Mouse (Mus musculus) hindbrain, embryonic 15.5 days (tissue): ENCODE results near the gene Dync1h1. TPM values are rescaled to one million over a fixed set of nuclear protein-coding genes. Genes with fewer than 3 reads are reported as not detected.

Source experiments
- ATAC-seq: fragments of 200-750 bp; cut with Nextera tagmentation; 2 replicates; pipeline ENCODE4 v1.8.0; 2017; ENCODE audit warnings: low read depth, moderate number of reproducible peaks, moderate TSS enrichment; ENCODE audit not compliant: low FRiP score
- H3K27ac ChIP-seq: fragments of 300-500 bp; sonication (generic); replicated peaks from 2 replicates; pipeline ENCODE4 v1.5.1; 2015; ENCODE audit warnings: mild to moderate bottlenecking, inconsistent platforms
- H3K27me3 ChIP-seq: fragments of 300-500 bp; sonication (generic); 2 replicates; pipeline ENCODE4 v1.6.1; 2015; ENCODE audit warnings: control low read depth, inconsistent platforms
- H3K36me3 ChIP-seq: fragments of 300-500 bp; sonication (generic); 2 replicates; pipeline ENCODE4 v1.6.1; 2015; ENCODE audit warnings: control low read depth, inconsistent platforms
- H3K4me1 ChIP-seq: fragments of 300-500 bp; sonication (generic); replicated peaks from 2 replicates; pipeline ENCODE4 v1.6.1; 2015; ENCODE audit warnings: control low read depth, inconsistent platforms
- H3K4me2 ChIP-seq: fragments of 300-500 bp; sonication (generic); 2 replicates; pipeline ENCODE4 v1.6.1; 2015; ENCODE audit warnings: moderate library complexity, mild to moderate bottlenecking, inconsistent platforms
- H3K4me3 ChIP-seq: fragments of 300-500 bp; sonication (generic); 2 replicates; pipeline ENCODE4 v1.5.1; 2015; ENCODE audit warnings: mild to moderate bottlenecking, inconsistent platforms
- H3K9ac ChIP-seq: fragments of 300-500 bp; sonication (generic); 2 replicates; pipeline ENCODE4 v1.6.1; 2015; ENCODE audit warnings: inconsistent platforms
- H3K9me3 ChIP-seq: fragments of 300-500 bp; sonication (generic); 2 replicates; pipeline ENCODE4 v1.6.1; 2016; ENCODE audit warnings: control low read depth, inconsistent platforms
- WGBS: fragments of 180-500 bp; shearing (Covaris S2); methylation state at CpG from one replicate; pipeline ENCODE4 v1.1.7; 2015; 5-methylcytosine and 5-hydroxymethylcytosine counted together
- polyA plus RNA-seq: library from polyadenylated mRNA; unstranded; fragments of >200 nt; fragmentation: Nextera tagmentation; extraction: Ambion mirVana; gene quantifications from 2 replicates; pipeline ENCODE4 v1.2.1, GENCODE M21; 2015

The Dync1h1 gene
- polyA plus RNA-seq, result 88.1 and 92.9 TPM in 2 replicates

- no peaks in the 10 kb centered on the region for H3K36me3 ChIP-seq
- under 1% methylated on average over 105 of the region's 105 CpGs for WGBS
- peak; percentile 94 for ATAC-seq
Measured at GRCm38 (mm10) chr12:110601241-110602218, at the start of gene Dync1h1. Gene Dync1h1, plus strand, starts transcription at chr12:110601452.

GRCm38 (mm10) chr12:110552113-110552512 lies 49.1 kb upstream of the Dync1h1 start:
- no peak overlapping the region for H3K27ac ChIP-seq
- H3K4me3 ChIP-seq, result no peak overlapping the region
- ATAC-seq, result no peak
- no peaks in the 10 kb centered on the region for H3K9me3 ChIP-seq
- peaks cover 67% of the 10 kb centered on the region for H3K36me3 ChIP-seq
- no peak overlapping the region for H3K9ac ChIP-seq
- no peak overlapping the region for H3K4me2 ChIP-seq
- no peaks in the 10 kb centered on the region for H3K4me1 ChIP-seq
- WGBS, result 91% methylated on average over 13 of the region's 13 CpGs
- H3K27me3 ChIP-seq, result no peaks in the 10 kb centered on the region

More at GRCm38 (mm10) chr12:110601241-110602218, at the start of gene Dync1h1:
- Histone ChIP-seq H3K9me3 (no peaks in the 10 kb centered on the region), H3K9ac (peak within 1 kb of the TSS; percentile 80), H3K27ac (peak within 1 kb of the TSS; percentile 94), H3K4me1 (peaks cover 58% of the 10 kb centered on the region), H3K27me3 (no peaks in the 10 kb centered on the region), H3K4me3 (peak within 1 kb of the TSS; percentile 63), H3K4me2 (peak within 1 kb of the TSS; percentile 80)

GRCm38 (mm10) chr12:110553362-110553761 lies 47.9 kb upstream of the Dync1h1 start:
- H3K9me3 ChIP-seq, result no peaks in the 10 kb centered on the region
- peaks cover 77% of the 10 kb centered on the region for H3K36me3 ChIP-seq
- H3K4me3 ChIP-seq, result no peak overlapping the region
- no peak for ATAC-seq
- 95% methylated on average over 5 of the region's 5 CpGs for WGBS
- H3K27me3 ChIP-seq, result no peaks in the 10 kb centered on the region
- no peak overlapping the region for H3K9ac ChIP-seq
- H3K4me2 ChIP-seq, result no peak overlapping the region
- H3K27ac ChIP-seq, result no peak overlapping the region
- no peaks in the 10 kb centered on the region for H3K4me1 ChIP-seq

GRCm38 (mm10) chr12:110555536-110556240 lies 45.6 kb upstream of the Dync1h1 start:
- ATAC-seq, result no peak
- H3K4me3 ChIP-seq, result no peak overlapping the region
- no peak overlapping the region for H3K27ac ChIP-seq
- WGBS, result 91% methylated on average over 21 of the region's 21 CpGs
- H3K4me1 ChIP-seq, result no peaks in the 10 kb centered on the region
- H3K9me3 ChIP-seq, result no peaks in the 10 kb centered on the region
- no peaks in the 10 kb centered on the region for H3K27me3 ChIP-seq
- no peak overlapping the region for H3K4me2 ChIP-seq
- H3K9ac ChIP-seq, result no peak overlapping the region
- H3K36me3 ChIP-seq, result peaks cover 75% of the 10 kb centered on the region

GRCm38 (mm10) chr12:110556861-110557628 lies 44.2 kb upstream of the Dync1h1 start:
- Histone ChIP-seq H3K27me3 (no peaks in the 10 kb centered on the region), H3K9ac (no peak overlapping the region), H3K4me2 (no peak overlapping the region), H3K4me1 (no peaks in the 10 kb centered on the region), H3K4me3 (no peak overlapping the region), H3K27ac (no peak overlapping the region), H3K36me3 (peaks cover 71% of the 10 kb centered on the region), H3K9me3 (no peaks in the 10 kb centered on the region)
- ATAC-seq, result no peak
- 80% methylated on average over 18 of the region's 18 CpGs for WGBS

- no peaks in the 10 kb centered on the region for H3K27me3 ChIP-seq
- ATAC-seq, result no peak
- no peak overlapping the region for H3K4me3 ChIP-seq
- WGBS, result 98% methylated on average over 7 of the region's 7 CpGs
- no peaks in the 10 kb centered on the region for H3K9me3 ChIP-seq
- H3K4me2 ChIP-seq, result no peak overlapping the region
- H3K9ac ChIP-seq, result no peak overlapping the region
- H3K27ac ChIP-seq, result no peak overlapping the region
- no peaks in the 10 kb centered on the region for H3K4me1 ChIP-seq
- peaks cover 70% of the 10 kb centered on the region for H3K36me3 ChIP-seq
Measured at GRCm38 (mm10) chr12:110558175-110558574, 43.1 kb upstream of the Dync1h1 start.

- Histone ChIP-seq H3K9me3 (no peaks in the 10 kb centered on the region), H3K4me3 (no peak overlapping the region), H3K4me2 (no peak overlapping the region), H3K4me1 (no peaks in the 10 kb centered on the region), H3K27ac (no peak overlapping the region), H3K27me3 (no peaks in the 10 kb centered on the region), H3K9ac (no peak overlapping the region), H3K36me3 (peaks cover 44% of the 10 kb centered on the region)
- WGBS, result 88% methylated on average over 11 of the region's 11 CpGs
- ATAC-seq, result peak; percentile 38; the same call in 1 of the 2 replicates
Measured at GRCm38 (mm10) chr12:110563383-110563782, 37.9 kb upstream of the Dync1h1 start.

GRCm38 (mm10) chr12:110564848-110565247 lies 36.4 kb upstream of the Dync1h1 start:
- Histone ChIP-seq H3K27me3 (no peaks in the 10 kb centered on the region), H3K36me3 (peaks cover 50% of the 10 kb centered on the region), H3K9ac (no peak overlapping the region), H3K9me3 (no peaks in the 10 kb centered on the region), H3K4me2 (no peak overlapping the region), H3K4me1 (no peaks in the 10 kb centered on the region), H3K4me3 (no peak overlapping the region), H3K27ac (no peak overlapping the region)
- no peak for ATAC-seq
- 94% methylated on average over 11 of the region's 11 CpGs for WGBS

- WGBS, result 91% methylated on average over 9 of the region's 9 CpGs
- Histone ChIP-seq H3K27ac (no peak overlapping the region), H3K4me2 (no peak overlapping the region), H3K9me3 (no peaks in the 10 kb centered on the region), H3K27me3 (no peaks in the 10 kb centered on the region), H3K36me3 (peaks cover 59% of the 10 kb centered on the region), H3K4me1 (no peaks in the 10 kb centered on the region), H3K9ac (no peak overlapping the region), H3K4me3 (no peak overlapping the region)
- no peak for ATAC-seq
Measured at GRCm38 (mm10) chr12:110566366-110566765, 34.9 kb upstream of the Dync1h1 start.

- H3K36me3 ChIP-seq, result peaks cover 58% of the 10 kb centered on the region
- ATAC-seq, result no peak
- H3K27ac ChIP-seq, result no peak overlapping the region
- no peak overlapping the region for H3K9ac ChIP-seq
- no peak overlapping the region for H3K4me2 ChIP-seq
- no peaks in the 10 kb centered on the region for H3K27me3 ChIP-seq
- WGBS, result 96% methylated on average over 10 of the region's 10 CpGs
- H3K4me3 ChIP-seq, result no peak overlapping the region
- H3K9me3 ChIP-seq, result no peaks in the 10 kb centered on the region
- no peaks in the 10 kb centered on the region for H3K4me1 ChIP-seq
Measured at GRCm38 (mm10) chr12:110571050-110571449, 30.2 kb upstream of the Dync1h1 start.

- Histone ChIP-seq H3K36me3 (peaks cover 52% of the 10 kb centered on the region), H3K27ac (no peak overlapping the region), H3K4me2 (no peak overlapping the region), H3K9me3 (no peaks in the 10 kb centered on the region), H3K4me1 (no peaks in the 10 kb centered on the region), H3K9ac (no peak overlapping the region), H3K4me3 (no peak overlapping the region), H3K27me3 (no peaks in the 10 kb centered on the region)
- no peak for ATAC-seq
- WGBS, result 99% methylated on average over 4 of the region's 4 CpGs
Measured at GRCm38 (mm10) chr12:110572351-110572750, 28.9 kb upstream of the Dync1h1 start.
